Comparison of ENCODE assay signal across 9 mouse cellular contexts in genomic region chr2:84479036-84479435, GRCm38 (mm10). TPM values are rescaled to one million over a fixed set of nuclear protein-coding genes. Genes with fewer than 3 reads are reported as not detected.
DNase-seq lines count a peak whose midpoint lies in the region; ATAC-seq and TF ChIP-seq lines count a peak whose summit lies in the region.
"Had no signal": no experiment of that assay in that cellular context is flagged by ENCODE, and none has a peak within 500 bp of the region (broad histone marks: within the 10 kb centered on the region; RNA-seq: fewer than 3 reads in every experiment).

No protein-coding gene starts in this region.

- H3K4me3 ChIP-seq in intestine, embryonic 14.5 days (ENCODE audit: low read depth, low read length), result no peak overlapping the region
- H3K4me3 ChIP-seq in intestine, embryonic 16.5 days (ENCODE audit: low read length), result no peak overlapping the region; the same call in 1 of the 2 replicates
- H3K4me3 ChIP-seq in left cerebral cortex, adult 2 months, result no peak overlapping the region
- H3K4me3 ChIP-seq: embryonic facial prominence, embryonic 12.5 days had no signal

- H3K27me3 ChIP-seq in intestine, embryonic 14.5 days (replicated peaks; ENCODE audit: control insufficient read depth, insufficient read depth, low read length), result no peaks in the 10 kb centered on the region
- H3K27me3 ChIP-seq in intestine, embryonic 16.5 days (replicated peaks; ENCODE audit: control insufficient read depth, insufficient read depth, low read length), result no peaks in the 10 kb centered on the region
- H3K27me3 ChIP-seq: embryonic facial prominence, embryonic 12.5 days had no signal

- peak overlapping the region; percentile 29; the same call in 1 of the 2 replicates for H3K4me2 ChIP-seq in intestine, embryonic 14.5 days (ENCODE audit: low read length)
- no peak overlapping the region; the same call in 1 of the 2 replicates for H3K4me2 ChIP-seq in intestine, embryonic 16.5 days (ENCODE audit: low read depth, low read length)
- H3K4me2 ChIP-seq: embryonic facial prominence, embryonic 12.5 days had no signal

- TF ChIP-seq CTCF in left cerebral cortex, adult 2 months (IDR thresholded peaks at IDR 0.05), result peak; percentile 69

- DNase-seq in intestine, embryonic 14.5 days (ENCODE audit: low spot score), result no peak
- peak; percentile 88 for DNase-seq in CD4-positive, CD25-positive, alpha-beta regulatory T cell, adult 2 months (ENCODE audit: low read depth, low spot score)
- peak; percentile 74 for DNase-seq in adrenal gland, postnatal 14 days
- peak; percentile 80 for DNase-seq in heart, adult 8-10 months (ENCODE audit: low spot score)
- peak; percentile 13 to 28 for DNase-seq in left cerebral cortex, adult 2 months (ENCODE audit: extremely low spot score in 1 of 2, low spot score in 2 of 2)
- peak; percentile 62 to 66 for DNase-seq in natural killer cell, adult 2 months (ENCODE audit: low spot score in 2 of 2)
- no peak for DNase-seq in frontal cortex, postnatal 10 days (ENCODE audit: low spot score in 2 of 2)

- H3K4me1 ChIP-seq in intestine, embryonic 14.5 days (replicated peaks; ENCODE audit: control insufficient read depth, insufficient read depth, low read length), result peaks cover 9% of the 10 kb centered on the region
- peaks cover 6% of the 10 kb centered on the region for H3K4me1 ChIP-seq in intestine, embryonic 16.5 days (ENCODE audit: control insufficient read depth, insufficient read depth, low read length)

- whole genome bisulfite sequencing in intestine, embryonic 14.5 days, result 26% methylated on average over 3 of the region's 3 CpGs
- 24% methylated on average over 3 of the region's 3 CpGs for WGBS in intestine, embryonic 16.5 days

- H3K36me3 ChIP-seq in intestine, embryonic 14.5 days (ENCODE audit: control insufficient read depth, insufficient read depth, low read length), result 0 out of 2 replicates have a peak, but pooled peaks cover 2% of the 10 kb centered on the region
- no peaks in the 10 kb centered on the region for H3K36me3 ChIP-seq in intestine, embryonic 16.5 days (ENCODE audit: control insufficient read depth, insufficient read depth, low read length)
- H3K36me3 ChIP-seq: embryonic facial prominence, embryonic 12.5 days had no signal

- no peak overlapping the region for H3K9ac ChIP-seq in intestine, embryonic 14.5 days (ENCODE audit: low read length)
- no peak overlapping the region for H3K9ac ChIP-seq in intestine, embryonic 16.5 days (ENCODE audit: low read depth, low read length)
- H3K9ac ChIP-seq: embryonic facial prominence, embryonic 12.5 days had no signal

- intact Hi-C loops in left cerebral cortex, adult 2 months (cut with DNase I), result loop anchor here (1.0 kb wide), 1 partner anchor 24 kb away; no protein-coding TSS in a partner anchor

- H3K9me3 ChIP-seq in intestine, embryonic 14.5 days (ENCODE audit: control insufficient read depth, low read length), result no peaks in the 10 kb centered on the region
- no peaks in the 10 kb centered on the region for H3K9me3 ChIP-seq in intestine, embryonic 16.5 days (ENCODE audit: control insufficient read depth, low read length)
- H3K9me3 ChIP-seq: embryonic facial prominence, embryonic 12.5 days had no signal

- H3K27ac ChIP-seq in intestine, embryonic 14.5 days (ENCODE audit: low read depth), result no peak overlapping the region
- H3K27ac ChIP-seq in intestine, embryonic 16.5 days (ENCODE audit: low read length), result no peak overlapping the region
- no peak overlapping the region for H3K27ac ChIP-seq in left cerebral cortex, adult 2 months
- H3K27ac ChIP-seq: embryonic facial prominence, embryonic 12.5 days had no signal

- ATAC-seq in intestine, embryonic 14.5 days (replicated peaks; ENCODE audit: low FRiP score, low TSS enrichment, low read depth), result no peak
- ATAC-seq in intestine, embryonic 16.5 days, result no peak

RNA-seq across cellular contexts. Expression of gene Tfpi, which starts 2.5 kb away (rescaled TPM):
- 53.9 and 60.1 TPM in 2 replicates for polyA plus RNA-seq in intestine, embryonic 14.5 days (2014; fragmentation: Nextera tagmentation; extraction: Ambion mirVana)
- 36.5 and 39.3 TPM in 2 replicates for polyA plus RNA-seq in intestine, embryonic 16.5 days (2015; fragmentation: Nextera tagmentation; extraction: Ambion mirVana)
- total RNA-seq in adrenal gland, postnatal 14 days (2021), result 39.4 and 44.2 TPM in 2 replicates
- 10 to 100 TPM; 39.5 to 67.3 (median 48.9) TPM for total RNA-seq in heart, adult 8-10 months (2022)
- total RNA-seq in left cerebral cortex, adult 2 months (2021), result 1 to 10 TPM; 3.8 to 4.4 TPM

RNA-seq across cellular contexts. Expression of gene Calcrl, which starts 53.8 kb away (rescaled TPM):
- 34.3 and 42.3 TPM in 2 replicates for polyA plus RNA-seq in intestine, embryonic 14.5 days (2014; fragmentation: Nextera tagmentation; extraction: Ambion mirVana)
- 22.7 and 22.9 TPM in 2 replicates for polyA plus RNA-seq in intestine, embryonic 16.5 days (2015; fragmentation: Nextera tagmentation; extraction: Ambion mirVana)
- 28.1 and 38.0 TPM in 2 replicates for total RNA-seq in adrenal gland, postnatal 14 days (2021)
- total RNA-seq in heart, adult 8-10 months (2022), result 10 to 100 TPM; 18.9 to 25.4 (median 24.4) TPM
- 1 to 10 TPM; 5.6 to 5.9 TPM for total RNA-seq in left cerebral cortex, adult 2 months (2021)

Comparison
In these comparisons a context has a peak if more than half of its experiments do, and no peak if none do; other contexts are left out.
1. DNase-seq: peak in CD4-positive, CD25-positive, alpha-beta regulatory T cell, adult 2 months (single experiment), adrenal gland, postnatal 14 days (single experiment), heart, adult 8-10 months (single experiment), left cerebral cortex, adult 2 months (2 of 2) and natural killer cell, adult 2 months (2 of 2); none in intestine, embryonic 14.5 days (single experiment) and frontal cortex, postnatal 10 days (0 of 2).